Mouse (Mus musculus) embryonic fibroblast, embryonic 13.5 days (primary cell): ENCODE results near the gene Gm20388.

Source experiments
- CTCF ChIP-seq: IDR thresholded peaks from 2 replicates; pipeline ENCODE4 v1.5.1; 2011; ENCODE audit warnings: mild to moderate bottlenecking, control low read depth, low read length, moderate library complexity, borderline replicate concordance; ENCODE audit not compliant: insufficient read depth
- POLR2A ChIP-seq: IDR thresholded peaks from 2 replicates; pipeline ENCODE4 v1.6.1; 2011; ENCODE audit warnings: low read depth, mild to moderate bottlenecking, control low read depth, low read length, moderate library complexity

DNA sequence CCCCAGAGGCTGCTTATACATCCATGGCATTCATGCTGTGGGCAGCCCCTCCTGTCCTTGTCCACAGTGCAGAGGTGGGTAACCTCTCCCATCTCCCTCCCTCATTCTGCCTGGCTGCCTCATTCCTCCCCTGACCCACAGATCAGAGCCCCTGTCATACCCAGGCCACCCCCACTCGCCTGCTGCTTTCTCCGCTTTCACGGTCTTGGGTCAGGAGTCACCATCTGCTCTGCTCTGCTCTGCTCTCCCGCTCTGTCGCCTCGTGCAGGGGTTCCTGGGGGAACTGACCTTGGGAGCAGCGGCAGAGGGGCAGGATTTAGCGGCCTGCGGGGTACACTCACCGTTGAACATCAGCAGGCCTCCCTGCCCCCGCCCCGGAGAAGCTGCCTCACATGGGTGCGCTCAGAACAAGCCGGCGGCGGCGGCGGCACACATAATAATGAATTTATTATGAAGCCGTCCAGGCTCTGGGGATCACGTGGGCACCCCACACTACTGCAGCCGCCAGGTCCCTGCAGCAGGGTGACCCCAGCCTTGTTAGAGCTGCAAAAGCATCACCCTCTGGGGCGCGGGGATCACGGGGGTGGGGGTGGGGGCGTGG lies 638.8 kb downstream of the Gm20388 start:
- no peak for TF ChIP-seq CTCF
- TF ChIP-seq POLR2A: no peak
